Mouse (Mus musculus) thymus, adult 2 months (tissue): ENCODE results near the gene A930004D18Rik. TPM values are rescaled to one million over a fixed set of nuclear protein-coding genes. Genes with fewer than 3 reads are reported as not detected.
A peak's percentile ranks its signal among the peaks of the same experiment; 100 is the strongest.

Experiments used
- DNase-seq: peaks from one replicate; pipeline ENCODE4 v3.0.0; 2021
- H3K27ac ChIP-seq: fragments of 200-500 bp; 2 replicates; pipeline ENCODE4 v1.5.1; 2012; ENCODE audit warnings: low read length, control low read depth; ENCODE audit not compliant: control insufficient read depth, insufficient read depth
- H3K27me3 ChIP-seq: fragments of 200-500 bp; 2 replicates; pipeline ENCODE4 v1.6.1; 2012; ENCODE audit warnings: mild to moderate bottlenecking, low read length, moderate library complexity, mixed read lengths; ENCODE audit not compliant: control insufficient read depth, insufficient read depth
- H3K36me3 ChIP-seq: fragments of 200-500 bp; 2 replicates; pipeline ENCODE4 v1.6.1; 2012; ENCODE audit warnings: mild to moderate bottlenecking, low read length, moderate library complexity; ENCODE audit not compliant: control insufficient read depth, insufficient read depth
- H3K4me1 ChIP-seq: fragments of 200-500 bp; replicated peaks from 2 replicates; pipeline ENCODE4 v1.6.1; 2012; ENCODE audit warnings: low read length; ENCODE audit not compliant: control insufficient read depth, insufficient read depth
- H3K4me3 ChIP-seq: fragments of 200-500 bp; 2 replicates; pipeline ENCODE4 v1.5.1; 2012; ENCODE audit warnings: mild to moderate bottlenecking, low read length, control low read depth, moderate library complexity; ENCODE audit not compliant: control insufficient read depth, insufficient read depth
- CTCF ChIP-seq: fragments of 200-500 bp; IDR thresholded peaks from 2 replicates; pipeline ENCODE4 v1.5.1; 2012; ENCODE audit warnings: mild to moderate bottlenecking, control low read depth, low read length, moderate library complexity, borderline replicate concordance; ENCODE audit not compliant: control insufficient read depth, poor library complexity, insufficient read depth; ENCODE audit errors: extremely low read depth
- POLR2A ChIP-seq: fragments of 200-500 bp; IDR thresholded peaks from 2 replicates; pipeline ENCODE4 v1.6.1; 2012; ENCODE audit warnings: mild to moderate bottlenecking, low read length, control low read depth, moderate library complexity; ENCODE audit not compliant: control insufficient read depth, poor library complexity, insufficient read depth; ENCODE audit errors: extremely low read depth
- WGBS: fragments of 180-500 bp; shearing (Covaris S2); methylation state at CpG from one replicate; pipeline ENCODE4 v1.1.7; 2018; 5-methylcytosine and 5-hydroxymethylcytosine counted together
- polyA plus RNA-seq: library from polyadenylated mRNA; depleted of rRNA; stranded (reverse); fragments of >200 nt; gene quantifications from 2 replicates; pipeline ENCODE4 v1.2.3, GENCODE M21; 2012

A930004D18Rik gene
- polyA plus RNA-seq, 1 experiment: 0.75 TPM

GRCm38 (mm10) chr2:18031271-18031821 is 6.2 kb downstream of the A930004D18Rik start:
- no peak for TF ChIP-seq POLR2A
- TF ChIP-seq CTCF: no peak
- DNase-seq: no peak
- 27% methylated on average over 26 of the region's 26 CpGs for WGBS

GRCm38 (mm10) chr2:18030581-18030980 is 7.0 kb downstream of the A930004D18Rik start:
- Histone ChIP-seq H3K27me3 (peaks cover 14% of the 10 kb centered on the region), H3K4me3 (no peak overlapping the region)
- no peak for TF ChIP-seq POLR2A
- no peak for TF ChIP-seq CTCF

More at GRCm38 (mm10) chr2:18031271-18031821, 6.2 kb downstream of the A930004D18Rik start:
- Histone ChIP-seq H3K4me3 (no peak overlapping the region), H3K27me3 (peaks cover 12% of the 10 kb centered on the region), H3K36me3 (no peaks in the 10 kb centered on the region), H3K27ac (no peak overlapping the region), H3K4me1 (peaks cover 16% of the 10 kb centered on the region)

GRCm38 (mm10) chr2:18029656-18030055 is 7.9 kb downstream of the A930004D18Rik start:
- peaks cover 23% of the 10 kb centered on the region for H3K4me1 ChIP-seq

More at GRCm38 (mm10) chr2:18030581-18030980, 7.0 kb downstream of the A930004D18Rik start:
- Histone ChIP-seq H3K27ac (no peak overlapping the region), H3K4me1 (peaks cover 23% of the 10 kb centered on the region), H3K36me3 (no peaks in the 10 kb centered on the region)
- WGBS: 93% methylated on average over 8 of the region's 8 CpGs
- DNase-seq: no peak

GRCm38 (mm10) chr2:18028140-18029021 is 9.2 kb downstream of the A930004D18Rik start:
- Histone ChIP-seq H3K36me3 (no peaks in the 10 kb centered on the region), H3K4me3 (peak overlapping the region; percentile 56), H3K27me3 (peaks cover 14% of the 10 kb centered on the region), H3K27ac (no peak overlapping the region), H3K4me1 (peaks cover 23% of the 10 kb centered on the region)
- whole genome bisulfite sequencing: 1% methylated on average over 61 of the region's 61 CpGs
- TF ChIP-seq POLR2A (no peak), CTCF (no peak)
- peak; percentile 57 for DNase-seq

More at GRCm38 (mm10) chr2:18029656-18030055, 7.9 kb downstream of the A930004D18Rik start:
- 94% methylated on average over 7 of the region's 7 CpGs for WGBS
- no peak overlapping the region for H3K4me3 ChIP-seq
- DNase-seq: no peak
- no peaks in the 10 kb centered on the region for H3K36me3 ChIP-seq
- no peak overlapping the region for H3K27ac ChIP-seq
- peaks cover 14% of the 10 kb centered on the region for H3K27me3 ChIP-seq
- TF ChIP-seq POLR2A: no peak
- no peak for TF ChIP-seq CTCF

GRCm38 (mm10) chr2:18027448-18028139 is 9.9 kb downstream of the A930004D18Rik start:
- Histone ChIP-seq H3K27me3 (peaks cover 11% of the 10 kb centered on the region), H3K27ac (no peak overlapping the region), H3K36me3 (no peaks in the 10 kb centered on the region), H3K4me3 (peak overlapping the region; percentile 56), H3K4me1 (peaks cover 23% of the 10 kb centered on the region)
- under 1% methylated on average over 44 of the region's 44 CpGs for WGBS
- peak; percentile 100 for TF ChIP-seq CTCF
- TF ChIP-seq POLR2A: no peak
- peak; percentile 92 for DNase-seq
